Mouse (Mus musculus) embryonic fibroblast, embryonic 13.5 days (primary cell): ENCODE results near the gene 1190007I07Rik.
"Not testable (repeated sequence)": the region's sequence is repeated elsewhere in the genome, so short reads cannot be mapped to it uniquely, and the experiment has no call there.

Experiments used
- CTCF ChIP-seq: IDR thresholded peaks from 2 replicates; pipeline ENCODE4 v1.5.1; 2011; ENCODE audit warnings: mild to moderate bottlenecking, control low read depth, low read length, moderate library complexity, borderline replicate concordance; ENCODE audit not compliant: insufficient read depth
- POLR2A ChIP-seq: IDR thresholded peaks from 2 replicates; pipeline ENCODE4 v1.6.1; 2011; ENCODE audit warnings: low read depth, mild to moderate bottlenecking, control low read depth, low read length, moderate library complexity

DNA sequence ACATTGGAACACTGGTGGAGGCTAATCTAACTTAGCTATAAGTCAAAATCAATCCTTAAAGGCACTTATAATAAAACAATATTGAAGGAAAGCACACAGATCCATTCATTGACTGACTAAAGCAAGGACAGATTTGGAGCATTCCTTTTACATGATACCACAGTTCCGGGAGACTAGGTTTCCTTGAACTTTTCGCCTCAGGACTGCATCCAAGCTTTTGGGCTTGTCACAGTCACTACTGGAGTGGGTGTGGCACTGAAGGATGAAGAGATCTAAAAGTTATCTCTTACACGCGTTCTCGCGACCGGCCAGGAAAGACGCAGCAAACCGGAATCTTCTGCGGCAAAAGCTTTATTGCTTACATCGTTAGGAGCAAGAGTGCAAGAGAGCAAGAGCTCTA is 51.9 kb downstream of the 1190007I07Rik start:
- TF ChIP-seq CTCF, POLR2A: not testable (repeated sequence)
